Mouse (Mus musculus): ENCODE measurements around the gene Dock7.

The Dock7 gene

DNA sequence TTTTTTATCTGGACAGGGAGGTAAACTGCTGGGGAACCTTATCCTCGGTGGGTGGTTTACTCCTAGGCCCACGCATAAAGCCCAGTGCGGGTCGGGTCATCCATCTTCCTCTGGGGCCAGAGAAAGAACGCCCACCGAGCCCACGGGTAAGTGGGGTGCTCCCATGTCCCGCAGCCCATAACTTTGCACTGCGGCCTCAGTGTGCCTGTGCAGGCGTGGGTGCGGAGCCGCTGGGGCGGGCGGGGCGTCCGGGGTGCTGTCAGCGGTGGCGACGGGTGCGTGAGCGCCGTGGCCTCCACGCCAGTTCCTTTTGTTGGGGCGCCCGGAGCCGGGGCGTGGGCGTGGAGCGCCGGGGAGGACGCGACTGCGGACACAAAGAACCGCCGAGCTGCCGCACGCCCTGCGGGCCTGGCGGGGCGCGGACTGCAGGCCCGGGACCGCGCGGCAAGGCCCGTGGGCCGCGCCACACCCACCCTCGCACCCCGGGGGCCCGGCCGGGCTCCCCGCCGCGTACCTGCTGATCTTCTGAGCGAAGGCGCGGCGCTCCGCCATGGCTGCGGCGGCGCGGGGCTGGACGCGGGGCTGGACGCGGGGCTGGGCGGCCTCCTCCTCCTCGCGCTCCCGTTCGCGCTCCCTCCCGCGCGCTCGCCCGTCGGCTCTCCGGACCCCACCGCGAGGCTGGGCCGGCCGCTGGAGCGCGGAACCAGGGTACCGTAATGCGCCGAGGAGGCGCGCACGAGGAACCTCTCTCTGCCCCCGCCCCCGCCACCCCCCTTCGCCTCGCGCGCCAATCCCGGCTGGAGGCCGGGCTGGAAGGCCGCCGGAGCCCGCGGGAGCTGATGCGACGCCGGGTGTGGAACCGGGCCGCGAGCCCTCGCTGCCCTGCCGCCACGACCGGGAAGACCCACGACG, at the start of gene Dock7:
TSS of gene Dock7 (minus strand) at position 705 of the 912 bp plus-strand sequence.
- peak; percentile 75 for DNase-seq (ENCODE audit: low read depth, low spot score)

- DNase-seq (ENCODE audit: low read depth, low spot score): peak; percentile 70
Observed at GRCm38 (mm10) chr4:99168869-99169268, 48.2 kb upstream of the Dock7 start.

DNA sequence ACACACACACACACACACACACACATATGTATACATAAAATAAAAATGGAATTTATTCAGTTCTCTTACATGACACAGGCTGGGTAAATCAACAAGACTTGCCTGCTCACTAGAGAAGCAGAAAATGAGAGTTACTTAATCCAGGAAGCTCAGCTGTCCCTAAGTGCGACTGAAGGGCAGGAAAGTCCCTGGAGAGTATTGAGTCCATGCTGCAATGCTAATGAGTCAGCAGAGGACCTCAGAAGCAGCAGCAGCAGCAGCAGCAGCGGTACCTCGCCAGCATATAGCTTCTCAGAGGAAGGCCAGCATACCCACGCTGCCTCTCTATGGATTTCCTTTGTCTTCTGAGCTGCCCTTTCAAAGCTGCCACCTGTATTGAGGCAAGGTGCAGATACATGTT, 42.8 kb upstream of the Dock7 start:
- peak; percentile 78 for DNase-seq (ENCODE audit: low read depth, low spot score)

- DNase-seq (ENCODE audit: low read depth, low spot score): peak; percentile 52
Observed at GRCm38 (mm10) chr4:99163001-99163400, 42.3 kb upstream of the Dock7 start.

- peak; percentile 82 for DNase-seq (ENCODE audit: low read depth, low spot score)
Observed at GRCm38 (mm10) chr4:99161457-99161971, 40.8 kb upstream of the Dock7 start.

DNA sequence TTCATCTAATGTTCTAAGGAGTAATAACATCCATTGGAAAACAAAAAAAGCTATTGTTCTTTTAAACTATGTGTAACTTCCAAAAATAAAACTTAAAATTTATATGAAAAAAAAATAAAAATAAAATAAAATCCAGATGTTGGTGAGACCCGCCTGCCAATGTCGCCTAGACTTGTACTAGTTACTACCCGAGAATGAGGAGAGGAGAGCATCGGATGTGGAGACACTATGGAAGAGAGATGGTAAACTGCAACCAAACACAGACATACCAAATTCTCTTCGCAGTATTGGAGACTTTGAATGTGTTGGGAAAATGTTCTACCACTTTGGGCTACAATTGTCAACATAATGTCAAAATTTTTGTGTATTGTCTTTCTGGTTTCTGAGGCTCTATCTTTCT, 40.2 kb upstream of the Dock7 start:
- no peak for DNase-seq (ENCODE audit: low read depth, low spot score)

GRCm38 (mm10) chr4:99160414-99160813, 39.7 kb upstream of the Dock7 start:
- peak; percentile 57 for DNase-seq (ENCODE audit: low read depth, low spot score)

GRCm38 (mm10) chr4:99158495-99158894, 37.8 kb upstream of the Dock7 start:
- DNase-seq (ENCODE audit: low read depth, low spot score): peak; percentile 90

- peak; percentile 37 for DNase-seq (ENCODE audit: low read depth, low spot score)
Observed at GRCm38 (mm10) chr4:99156641-99157307, 36.1 kb upstream of the Dock7 start.

GRCm38 (mm10) chr4:99151885-99152558, 31.3 kb upstream of the Dock7 start:
- DNase-seq (ENCODE audit: low read depth, low spot score): no peak

DNA sequence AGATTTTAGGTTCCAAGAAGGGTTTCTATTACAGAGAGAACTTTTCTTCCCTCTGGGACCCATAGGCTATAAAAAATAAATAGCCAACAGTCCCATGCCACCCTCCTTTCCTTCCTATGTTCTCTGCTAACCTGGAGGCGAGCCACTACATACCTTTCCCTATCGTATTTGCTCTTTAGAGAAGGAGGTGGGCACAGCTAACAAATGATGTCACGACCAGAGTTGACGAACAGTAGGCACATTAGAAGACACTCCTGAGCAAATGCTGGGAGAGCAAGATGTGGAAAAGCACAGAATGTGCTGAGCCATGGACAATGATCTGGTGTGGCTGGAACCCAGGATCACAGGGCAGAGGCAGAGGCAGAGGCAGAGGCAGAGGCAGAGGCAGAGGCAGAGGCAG, 30.7 kb upstream of the Dock7 start:
- DNase-seq (ENCODE audit: low read depth, low spot score): no peak

DNA sequence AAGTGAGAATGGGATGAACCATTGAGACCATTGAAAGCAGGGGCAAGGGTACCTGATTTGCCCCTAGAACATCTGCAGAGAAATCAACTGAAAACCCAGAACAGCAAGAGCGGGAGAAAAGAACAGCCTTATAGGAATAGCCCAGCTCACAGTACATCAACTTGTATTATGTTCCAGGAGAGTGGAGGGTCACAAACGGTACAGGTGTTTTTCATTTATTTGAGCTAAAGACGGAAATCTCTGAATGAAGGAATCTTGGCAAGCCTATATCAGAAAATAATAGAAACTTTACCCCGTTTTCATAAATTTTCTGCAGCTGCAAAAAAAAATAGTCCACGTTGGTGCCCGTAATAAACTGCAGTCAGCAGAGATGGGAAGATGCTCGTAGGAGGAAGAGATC, 22.6 kb upstream of the Dock7 start:
- DNase-seq (ENCODE audit: low read depth, low spot score): no peak

- DNase-seq (ENCODE audit: low read depth, low spot score): no peak
Observed at GRCm38 (mm10) chr4:99141578-99141977, 20.9 kb upstream of the Dock7 start.

GRCm38 (mm10) chr4:99141171-99141570, 20.5 kb upstream of the Dock7 start:
- no peak for DNase-seq (ENCODE audit: low read depth, low spot score)

DNA sequence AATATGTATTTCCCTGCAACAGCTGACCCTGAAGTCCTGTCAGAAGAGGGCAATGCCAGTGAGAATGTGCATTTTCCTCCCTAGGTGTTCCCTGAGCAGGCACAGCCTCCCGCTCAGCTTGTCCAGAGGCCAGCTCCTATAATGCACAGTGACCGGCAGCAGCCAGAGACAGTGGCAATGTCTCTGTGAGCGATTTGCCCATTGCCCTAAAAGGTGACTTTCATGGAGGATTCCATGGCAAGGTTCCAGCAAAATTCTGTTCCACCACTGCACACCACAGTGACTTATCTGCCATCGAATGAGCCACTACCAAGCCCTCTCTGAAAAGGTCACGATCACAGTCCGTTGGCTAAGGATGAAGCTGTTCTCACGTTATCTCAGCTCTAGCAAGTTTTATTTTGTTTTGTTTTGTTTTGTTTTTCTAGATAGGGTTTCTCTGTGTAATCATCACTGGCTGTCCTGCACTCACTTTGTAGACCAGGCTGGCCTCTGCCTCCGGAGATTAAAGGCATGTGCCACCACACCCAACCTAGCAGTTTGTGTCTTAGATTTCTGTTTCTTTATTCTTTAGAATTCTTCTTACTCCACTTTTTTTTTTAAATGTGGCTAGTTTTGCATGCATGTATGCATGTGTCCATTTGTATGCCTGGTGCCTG, 17.4 kb upstream of the Dock7 start:
- DNase-seq (ENCODE audit: low read depth, low spot score): no peak

DNA sequence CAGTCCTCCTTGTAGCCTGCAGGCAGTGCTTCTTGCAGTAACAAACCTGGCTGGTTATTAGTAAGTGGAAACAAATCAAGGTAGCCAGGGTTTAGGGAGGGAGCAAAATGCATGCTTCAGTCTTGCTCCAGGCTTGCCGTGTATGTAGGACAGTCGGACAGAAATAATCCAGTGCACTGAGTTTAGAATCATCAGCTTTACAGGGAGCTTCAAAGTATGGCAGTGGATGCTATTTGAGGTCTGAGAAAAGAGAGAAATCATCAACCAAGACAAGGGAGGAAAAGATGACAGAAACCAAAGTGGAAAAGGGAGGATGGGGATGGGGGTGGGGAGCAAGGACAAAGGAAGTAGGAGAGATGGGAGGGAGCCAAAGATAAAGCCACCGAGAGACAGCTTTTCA, 13.8 kb upstream of the Dock7 start:
- no peak for DNase-seq (ENCODE audit: low read depth, low spot score)

DNA sequence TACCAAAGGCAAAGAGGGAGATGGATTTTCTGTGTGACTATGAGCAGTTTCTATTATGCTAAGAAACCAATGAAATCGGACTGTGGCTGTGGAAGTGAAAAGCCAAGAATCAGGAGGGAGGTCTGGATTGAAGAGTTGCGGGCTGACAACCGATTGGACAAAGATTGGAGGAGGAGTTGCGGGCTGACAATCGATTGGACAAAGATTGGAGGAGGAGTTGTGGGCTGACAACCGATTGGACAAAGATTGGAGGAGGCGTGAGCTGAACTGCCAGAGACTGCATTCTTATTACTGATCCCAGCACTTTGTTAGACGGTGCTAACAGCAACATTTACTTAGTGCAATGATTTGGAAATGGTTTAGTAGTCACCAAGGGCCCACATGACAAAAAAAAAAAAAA, 12.6 kb upstream of the Dock7 start:
- no peak for DNase-seq (ENCODE audit: low read depth, low spot score)

DNA sequence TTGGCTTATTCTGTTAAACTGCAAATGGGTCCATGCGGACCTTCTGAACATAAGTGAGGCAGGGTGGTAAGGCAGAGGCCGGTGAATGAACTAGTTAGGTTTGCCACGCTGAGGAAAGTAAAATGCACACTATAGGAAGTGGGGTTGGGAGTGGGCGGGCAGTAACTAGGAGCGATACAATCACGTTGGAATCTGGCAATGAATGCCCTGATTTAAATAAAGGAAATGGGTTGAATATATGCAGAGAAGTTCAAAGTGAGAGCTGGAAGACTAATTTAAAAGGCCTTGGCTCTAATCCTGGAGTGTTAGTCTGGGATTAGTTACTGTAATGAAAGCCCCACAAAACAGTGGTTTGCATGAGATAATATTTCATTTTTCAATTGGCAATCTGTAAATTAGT, 12.0 kb upstream of the Dock7 start:
- DNase-seq (ENCODE audit: low read depth, low spot score): no peak

DNA sequence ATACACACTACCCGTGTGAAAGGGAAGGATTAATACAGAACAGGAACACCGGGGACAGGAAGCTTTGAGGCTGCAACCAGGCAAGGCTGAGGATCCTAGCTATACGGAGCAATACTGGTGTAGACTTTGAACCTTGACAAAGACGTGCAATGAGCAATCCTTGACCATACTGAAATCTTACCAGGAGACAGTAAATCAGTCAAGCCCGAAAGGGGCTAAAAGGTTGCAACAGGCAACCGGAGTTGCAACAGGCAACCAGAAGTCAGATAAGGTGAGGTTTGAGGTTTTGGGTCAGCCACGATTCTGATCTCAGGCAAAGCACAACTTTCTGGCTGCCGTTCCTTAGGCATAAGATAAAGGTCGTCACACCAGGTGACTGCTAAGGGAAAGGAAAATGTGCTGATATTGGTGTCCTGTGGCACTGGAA, 10.5 kb upstream of the Dock7 start:
- DNase-seq (ENCODE audit: low read depth, low spot score): no peak

- no peak for DNase-seq (ENCODE audit: low read depth, low spot score)
Observed at GRCm38 (mm10) chr4:99123546-99123945, 2.8 kb upstream of the Dock7 start.

- no peak for DNase-seq (ENCODE audit: low read depth, low spot score)
Observed at GRCm38 (mm10) chr4:99122786-99123185, 2.1 kb upstream of the Dock7 start.

DNA sequence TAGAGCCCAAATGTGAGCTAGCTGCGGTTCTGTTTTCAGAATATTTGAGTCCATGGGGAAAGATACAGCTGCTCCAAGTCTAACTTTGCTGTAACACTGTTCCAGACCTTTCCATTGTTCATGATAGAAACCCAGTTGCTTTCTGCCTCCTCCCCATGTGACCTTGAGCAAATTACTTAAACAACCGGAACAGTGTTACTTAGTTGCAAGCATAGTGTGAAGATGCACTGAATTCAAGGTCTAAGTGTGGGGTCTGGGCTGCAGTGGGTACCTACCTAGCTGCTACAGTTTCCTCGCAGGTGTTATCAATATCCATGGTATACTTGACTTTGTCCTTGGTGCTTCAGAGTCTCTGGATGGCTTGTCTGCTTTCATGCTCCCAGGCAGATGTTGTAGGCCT, 1.3 kb upstream of the Dock7 start:
- DNase-seq (ENCODE audit: low read depth, low spot score): no peak

All from 3T3-L1 (cell line).